Mouse (Mus musculus): ENCODE measurements around the gene Nosip. TPM values are rescaled to one million over a fixed set of nuclear protein-coding genes. Genes with fewer than 3 reads are reported as not detected.

Nosip gene
- polyA plus RNA-seq (2012; fragmentation: generic; extraction: Trizol), result 10 to 100 TPM; 70.7 to 93.8 TPM

GRCm38 (mm10) chr7:45062239-45062835 lies at the start of gene Nosip, which contains the start of gene Prrg2:
Gene Nosip, plus strand, starts transcription at chr7:45062429.
Gene Prrg2, minus strand, starts transcription at chr7:45062677.

GRCm38 (mm10) chr7:45015957-45016612 lies 46.1 kb upstream of the Nosip start, which contains the start of gene Scaf1:
Gene Scaf1, minus strand, starts transcription at chr7:45016363.

DNA sequence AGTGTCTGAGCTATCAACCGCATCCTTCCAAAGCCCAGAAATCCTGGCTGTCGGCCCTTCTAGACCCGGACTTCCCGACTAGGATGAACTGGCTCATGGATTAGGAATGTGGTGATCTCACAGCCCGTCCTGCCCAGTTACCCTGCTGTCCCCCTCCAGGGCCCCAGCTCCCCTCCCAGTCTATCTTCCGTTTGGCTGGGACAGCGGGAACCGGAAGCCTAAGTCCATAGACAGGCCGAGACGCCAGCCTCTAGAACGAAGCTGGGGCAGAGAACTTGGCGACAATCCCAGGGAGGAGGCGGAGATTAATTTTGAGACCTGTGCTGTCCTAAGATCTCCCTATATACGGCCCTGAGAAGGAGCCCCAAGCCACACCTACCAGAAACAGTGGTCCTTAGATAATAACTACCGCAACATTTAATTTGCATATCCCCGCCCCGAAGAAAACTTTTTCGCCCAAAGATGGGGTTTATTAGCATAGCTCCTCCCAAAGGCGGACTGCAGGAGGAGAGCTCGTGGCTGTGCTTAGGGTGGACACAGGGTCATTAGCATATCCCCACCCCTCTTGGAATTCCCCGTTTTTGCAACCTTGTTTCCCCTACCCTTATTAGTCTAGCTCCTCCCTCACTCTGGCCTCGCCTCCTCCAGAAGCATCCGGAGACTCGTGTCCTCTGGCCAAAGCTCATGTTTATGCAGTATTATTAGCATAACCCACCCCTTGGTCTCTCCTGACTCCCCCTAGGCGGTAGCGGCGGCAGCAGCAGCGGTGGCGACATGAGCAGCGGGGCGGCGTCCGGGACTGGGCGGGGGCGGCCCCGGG lies 44.8 kb upstream of the Nosip start, which contains the start of gene Rras:
TSS of gene Rras (plus strand) at position 720 of the 820 bp plus-strand sequence.

GRCm38 (mm10) chr7:45052862-45053116 lies 9.4 kb upstream of the Nosip start, which contains the start of gene Prr12:
Gene Prr12, minus strand, starts transcription at chr7:45052881.

GRCm38 (mm10) chr7:45092048-45092447 lies 29.8 kb downstream of the Nosip start, which contains the start of gene Rcn3:
Gene Rcn3, minus strand, starts transcription at chr7:45092221.

GRCm38 (mm10) chr7:45103652-45104180 lies 41.5 kb downstream of the Nosip start, which contains the start of gene Fcgrt:
Gene Fcgrt, minus strand, starts transcription at chr7:45103851.

GRCm38 (mm10) chr7:45124224-45125143 lies 62.3 kb downstream of the Nosip start, which contains the start of gene Rps11:
Gene Rps11, minus strand, starts transcription at chr7:45124439.

Other genes starting within 250 kb of the Nosip start
- 10 to 100 TPM; 38.6 to 53.4 TPM for gene Nup62, start 246.3 kb upstream of the Nosip start, polyA plus RNA-seq (2012; fragmentation: generic; extraction: Trizol)
- 1 to 10 TPM in 1 of 2 experiments, under 1 TPM in 1; 0.55 to 3.7 TPM for gene Il4i1, start 246.0 kb upstream of the Nosip start, polyA plus RNA-seq (2012; fragmentation: generic; extraction: Trizol)
- gene Atf5, start 245.8 kb upstream of the Nosip start, polyA plus RNA-seq (2012; fragmentation: generic; extraction: Trizol), result 100 to 1,000 TPM; 139 to 293 TPM
- gene Akt1s1, start 213.4 kb upstream of the Nosip start, polyA plus RNA-seq (2012; fragmentation: generic; extraction: Trizol), result 100 to 1,000 TPM; 148 to 208 TPM
- gene Tbc1d17, start 213.3 kb upstream of the Nosip start, polyA plus RNA-seq (2012; fragmentation: generic; extraction: Trizol), result 10 to 100 TPM; 52.9 to 61.3 TPM
- 10 to 100 TPM; 26.9 to 30.8 TPM for gene Pnkp, start 205.3 kb upstream of the Nosip start, polyA plus RNA-seq (2012; fragmentation: generic; extraction: Trizol)
- gene Ptov1, start 192.6 kb upstream of the Nosip start, polyA plus RNA-seq (2012; fragmentation: generic; extraction: Trizol), result 100 to 1,000 TPM; 265 to 602 TPM
- 10 to 100 TPM; 52.4 to 67.0 TPM for gene Med25, start 169.7 kb upstream of the Nosip start, polyA plus RNA-seq (2012; fragmentation: generic; extraction: Trizol)
- gene Fuz, start 166.3 kb upstream of the Nosip start, polyA plus RNA-seq (2012; fragmentation: generic; extraction: Trizol), result 10 to 100 TPM; 12.7 to 23.2 TPM
- 10 to 100 TPM; 68.5 to 88.3 TPM for gene Ap2a1, start 132.9 kb upstream of the Nosip start, polyA plus RNA-seq (2012; fragmentation: generic; extraction: Trizol)
- under 1 TPM in 1 of 2 experiments, not detected in 1; 0.28 TPM for gene Tsks, start 119.2 kb upstream of the Nosip start, polyA plus RNA-seq (2012; fragmentation: generic; extraction: Trizol)
- 10 to 100 TPM; 18.8 to 57.8 TPM for gene Cpt1c, start 87.6 kb upstream of the Nosip start, polyA plus RNA-seq (2012; fragmentation: generic; extraction: Trizol)
- gene Prmt1, start 75.9 kb upstream of the Nosip start, polyA plus RNA-seq (2012; fragmentation: generic; extraction: Trizol), result 100 to 1,000 TPM; 400 to 521 TPM
- gene Irf3, start 64.8 kb upstream of the Nosip start, polyA plus RNA-seq (2012; fragmentation: generic; extraction: Trizol), result 10 to 100 TPM; 48.6 to 59.4 TPM
- 10 to 100 TPM in 1 of 2 experiments, 1 to 10 TPM in 1; 7.7 to 25.0 TPM for gene Bcl2l12, start 63.7 kb upstream of the Nosip start, polyA plus RNA-seq (2012; fragmentation: generic; extraction: Trizol)
- gene Scaf1, start 46.1 kb upstream of the Nosip start, polyA plus RNA-seq (2012; fragmentation: generic; extraction: Trizol), result 10 to 100 TPM; 40.4 to 82.2 TPM
- gene Rras, start 44.5 kb upstream of the Nosip start, polyA plus RNA-seq (2012; fragmentation: generic; extraction: Trizol), result 100 to 1,000 TPM; 124 to 245 TPM
- gene Prr12, start 9.5 kb upstream of the Nosip start, polyA plus RNA-seq (2012; fragmentation: generic; extraction: Trizol), result 10 to 100 TPM; 15.5 to 50.5 TPM
- gene Prrg2, start 248 bp downstream of the Nosip start, polyA plus RNA-seq (2012; fragmentation: generic; extraction: Trizol), result 10 to 100 TPM; 15.9 to 50.5 TPM
- gene Rcn3, start 29.8 kb downstream of the Nosip start, polyA plus RNA-seq (2012; fragmentation: generic; extraction: Trizol), result 100 to 1,000 TPM in 1 of 2 experiments, 10 to 100 TPM in 1; 38.2 to 683 TPM
- 100 to 1,000 TPM in 1 of 2 experiments, 10 to 100 TPM in 1; 35.9 to 373 TPM for gene Fcgrt, start 41.4 kb downstream of the Nosip start, polyA plus RNA-seq (2012; fragmentation: generic; extraction: Trizol)
- 1,000 to 10,000 TPM; 3,371 to 8,325 TPM for gene Rps11, start 62.0 kb downstream of the Nosip start, polyA plus RNA-seq (2012; fragmentation: generic; extraction: Trizol)
- over 10,000 TPM in 1 of 2 experiments, 1,000 to 10,000 TPM in 1; 5,910 to 13,875 TPM for gene Rpl13a, start 66.3 kb downstream of the Nosip start, polyA plus RNA-seq (2012; fragmentation: generic; extraction: Trizol)
- 1 to 10 TPM; 2.2 to 3.0 TPM for gene Gm45713, start 73.8 kb downstream of the Nosip start, polyA plus RNA-seq (2012; fragmentation: generic; extraction: Trizol)
- 10 to 100 TPM in 1 of 2 experiments, 1 to 10 TPM in 1; 2.1 to 23.0 TPM for gene Flt3l, start 74.0 kb downstream of the Nosip start, polyA plus RNA-seq (2012; fragmentation: generic; extraction: Trizol)
- gene Pih1d1, start 91.9 kb downstream of the Nosip start, polyA plus RNA-seq (2012; fragmentation: generic; extraction: Trizol), result 100 to 1,000 TPM; 244 to 448 TPM
- gene Aldh16a1, start 92.2 kb downstream of the Nosip start, polyA plus RNA-seq (2012; fragmentation: generic; extraction: Trizol), result 100 to 1,000 TPM in 1 of 2 experiments, 10 to 100 TPM in 1; 58.8 to 137 TPM
- under 1 TPM; 0.04 to 0.18 TPM for gene Slc17a7, start 101.5 kb downstream of the Nosip start, polyA plus RNA-seq (2012; fragmentation: generic; extraction: Trizol)
- gene Gfy, start 117.1 kb downstream of the Nosip start, polyA plus RNA-seq (2012; fragmentation: generic; extraction: Trizol), result under 1 TPM; 0.04 to 0.48 TPM
- not detected for gene Pth2, start 118.6 kb downstream of the Nosip start, polyA plus RNA-seq (2012; fragmentation: generic; extraction: Trizol)
- gene Ccdc155, start 142.5 kb downstream of the Nosip start, polyA plus RNA-seq (2012; fragmentation: generic; extraction: Trizol), result 1 to 10 TPM in 1 of 2 experiments, under 1 TPM in 1; 0.71 to 4.3 TPM
- gene Dkkl1, start 149.7 kb downstream of the Nosip start, polyA plus RNA-seq (2012; fragmentation: generic; extraction: Trizol), result under 1 TPM in 1 of 2 experiments, not detected in 1; 0.15 TPM
- 100 to 1,000 TPM in 1 of 2 experiments, 10 to 100 TPM in 1; 60.5 to 105 TPM for gene Tead2, start 153.3 kb downstream of the Nosip start, polyA plus RNA-seq (2012; fragmentation: generic; extraction: Trizol)
- gene Cd37, start 176.7 kb downstream of the Nosip start, polyA plus RNA-seq (2012; fragmentation: generic; extraction: Trizol), result under 1 TPM; 0.11 to 0.28 TPM
- not detected for gene Slc6a16, start 178.7 kb downstream of the Nosip start, polyA plus RNA-seq (2012; fragmentation: generic; extraction: Trizol)
- gene Slc6a21, start 215.1 kb downstream of the Nosip start, polyA plus RNA-seq (2012; fragmentation: generic; extraction: Trizol), result not detected

Data from C3H10T1/2 (cell line).